ENCODE assay signal across 8 mouse cellular contexts in the genomic region with DNA sequence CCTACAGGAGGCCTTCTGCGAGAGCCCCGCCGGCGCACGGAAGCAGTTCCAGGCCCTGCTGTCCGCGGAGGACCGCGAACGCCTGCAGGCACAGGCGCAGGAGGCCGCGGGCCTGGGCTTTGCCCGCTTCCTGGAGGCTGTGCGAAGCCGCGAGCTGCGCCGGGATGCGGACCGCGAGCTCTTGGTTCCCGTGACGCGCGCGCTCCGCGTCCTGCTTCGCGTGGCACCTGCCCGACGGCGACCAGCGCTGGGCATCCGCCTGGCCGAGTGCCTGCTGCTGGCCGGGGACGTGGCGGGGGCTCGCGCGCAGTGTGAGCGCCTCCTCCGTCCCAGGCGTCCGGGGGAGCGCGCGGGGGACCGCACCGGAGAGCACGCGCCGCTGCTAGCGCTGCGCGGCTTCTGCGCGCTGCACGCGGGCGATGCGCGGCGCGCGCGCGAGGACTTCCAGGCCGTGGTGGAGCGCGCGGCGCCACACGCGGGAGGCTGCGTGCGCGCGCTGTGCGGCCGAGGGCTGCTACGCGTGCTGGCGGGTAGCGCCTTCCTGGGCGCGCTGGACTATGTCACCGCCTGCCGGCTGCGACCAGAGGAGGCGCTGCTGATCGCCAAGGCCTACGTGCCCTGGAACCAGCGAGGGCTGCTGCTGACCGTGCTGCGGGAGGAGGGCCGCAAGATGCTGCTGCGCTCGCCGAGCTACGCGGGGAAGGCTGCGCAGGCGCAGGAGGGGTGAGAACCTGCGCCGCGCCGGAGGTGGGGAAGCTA. TPM values are rescaled to one million over a fixed set of nuclear protein-coding genes. Genes with fewer than 3 reads are reported as not detected.
DNase-seq lines count a peak whose midpoint lies in the region; ATAC-seq and TF ChIP-seq lines count a peak whose summit lies in the region.

No protein-coding gene starts in this region.

- peak; percentile 95 for DNase-seq in ZHBTc4 (ENCODE audit: low read depth, low spot score)
- peak; percentile 97 for DNase-seq in cerebellum, postnatal 25 days
- peak; percentile 71 to 80 for DNase-seq in frontal cortex, postnatal 25 days (ENCODE audit: low spot score in 2 of 2)
- peak; percentile 57 for DNase-seq in layer of hippocampus, adult 9-10 months (ENCODE audit: low spot score)
- DNase-seq in lung, adult 18-20 months, result peak; percentile 70 to 72
- DNase-seq in thymus, postnatal 4 days, result peak; percentile 76

- H3K4me1 ChIP-seq in hindbrain, embryonic 12.5 days, result peaks cover 6% of the 10 kb centered on the region
- H3K4me1 ChIP-seq in olfactory bulb, adult 2 months (ENCODE audit: control insufficient read depth, insufficient read depth, low read length), result peaks cover 11% of the 10 kb centered on the region

- no peak for TF ChIP-seq CTCF in olfactory bulb, adult 2 months (IDR thresholded peaks at IDR 0.05; ENCODE audit: insufficient read depth, low read depth, low read length)

- under 1% methylated on average over 94 of the region's 110 CpGs for WGBS in hindbrain, embryonic 12.5 days
- WGBS in olfactory bulb, adult 2 months, result under 1% methylated on average over 110 of the region's 110 CpGs

- peak overlapping the region; percentile 54 for H3K4me3 ChIP-seq in hindbrain, embryonic 12.5 days
- H3K4me3 ChIP-seq in olfactory bulb, adult 2 months (ENCODE audit: insufficient read depth, low read depth, low read length), result peak overlapping the region; percentile 85

- ATAC-seq in hindbrain, embryonic 12.5 days (ENCODE audit: low FRiP score), result peak; percentile 96

- peak; percentile 80 for TF ChIP-seq POLR2A in olfactory bulb, adult 2 months (IDR thresholded peaks at IDR 0.05; ENCODE audit: insufficient read depth, low read depth, low read length)

- H3K36me3 ChIP-seq in hindbrain, embryonic 12.5 days, result no peaks in the 10 kb centered on the region

- H3K4me2 ChIP-seq in hindbrain, embryonic 12.5 days (replicated peaks), result peak overlapping the region; percentile 88

- peak overlapping the region; percentile 79 for H3K27ac ChIP-seq in hindbrain, embryonic 12.5 days
- H3K27ac ChIP-seq in olfactory bulb, adult 2 months (ENCODE audit: insufficient read depth, low read depth, low read length), result peak overlapping the region; percentile 73

- H3K9me3 ChIP-seq in hindbrain, embryonic 12.5 days (replicated peaks), result no peaks in the 10 kb centered on the region

- peak overlapping the region; percentile 69 for H3K9ac ChIP-seq in hindbrain, embryonic 12.5 days

- H3K27me3 ChIP-seq in hindbrain, embryonic 12.5 days, result peaks cover 27% of the 10 kb centered on the region

RNA-seq across cellular contexts. Expression of gene Mmel1, which starts 13.5 kb away (rescaled TPM):
- 0.40 and 0.41 TPM in 2 replicates for polyA plus RNA-seq in hindbrain, embryonic 12.5 days (2016; fragmentation: Nextera tagmentation; extraction: Ambion mirVana)
- polyA plus RNA-seq in olfactory bulb, adult 2 months (2012; ENCODE audit: insufficient read depth, insufficient read length, low replicate concordance, missing spikeins), result not detected in 2 replicates

RNA-seq across cellular contexts. Expression of gene Ttc34, which starts 18.6 kb away (rescaled TPM):
- 0.27 and 0.72 TPM in 2 replicates for polyA plus RNA-seq in hindbrain, embryonic 12.5 days (2016; fragmentation: Nextera tagmentation; extraction: Ambion mirVana)
- polyA plus RNA-seq in olfactory bulb, adult 2 months (2012; ENCODE audit: insufficient read depth, insufficient read length, low replicate concordance, missing spikeins), result not detected in 2 replicates

RNA-seq across cellular contexts. Expression of gene Fam213b, which starts 43.0 kb away (rescaled TPM):
- 38.0 and 40.2 TPM in 2 replicates for polyA plus RNA-seq in hindbrain, embryonic 12.5 days (2016; fragmentation: Nextera tagmentation; extraction: Ambion mirVana)
- not detected in 2 replicates for polyA plus RNA-seq in olfactory bulb, adult 2 months (2012; ENCODE audit: insufficient read depth, insufficient read length, low replicate concordance, missing spikeins)

Comparison
In these comparisons a context has a peak if more than half of its experiments do, and no peak if none do; other contexts are left out.
1. Peak in every context shown above with its lines: DNase-seq, ATAC-seq, H3K4me3 ChIP-seq and H3K27ac ChIP-seq.
2. RNA of gene Fam213b, which starts 43.0 kb away (polyA plus RNA-seq): 38.0 to 40.2 TPM in hindbrain, embryonic 12.5 days; not detected in olfactory bulb, adult 2 months; every median in the first group is over 10 times any median in the second.